Mouse (Mus musculus) thymus, adult 2 months (tissue): ENCODE data around the gene Kcns1. TPM values are rescaled to one million over a fixed set of nuclear protein-coding genes. Genes with fewer than 3 reads are reported as not detected.

Experiments
- DNase-seq: peaks from one replicate; pipeline ENCODE4 v3.0.0; 2021
- H3K27ac ChIP-seq: fragments of 200-500 bp; 2 replicates; pipeline ENCODE4 v1.5.1; 2012; ENCODE audit warnings: low read length, control low read depth; ENCODE audit not compliant: control insufficient read depth, insufficient read depth
- H3K27me3 ChIP-seq: fragments of 200-500 bp; 2 replicates; pipeline ENCODE4 v1.6.1; 2012; ENCODE audit warnings: mild to moderate bottlenecking, low read length, moderate library complexity, mixed read lengths; ENCODE audit not compliant: control insufficient read depth, insufficient read depth
- H3K36me3 ChIP-seq: fragments of 200-500 bp; 2 replicates; pipeline ENCODE4 v1.6.1; 2012; ENCODE audit warnings: mild to moderate bottlenecking, low read length, moderate library complexity; ENCODE audit not compliant: control insufficient read depth, insufficient read depth
- H3K4me1 ChIP-seq: fragments of 200-500 bp; replicated peaks from 2 replicates; pipeline ENCODE4 v1.6.1; 2012; ENCODE audit warnings: low read length; ENCODE audit not compliant: control insufficient read depth, insufficient read depth
- H3K4me3 ChIP-seq: fragments of 200-500 bp; 2 replicates; pipeline ENCODE4 v1.5.1; 2012; ENCODE audit warnings: mild to moderate bottlenecking, low read length, control low read depth, moderate library complexity; ENCODE audit not compliant: control insufficient read depth, insufficient read depth
- CTCF ChIP-seq: fragments of 200-500 bp; IDR thresholded peaks from 2 replicates; pipeline ENCODE4 v1.5.1; 2012; ENCODE audit warnings: mild to moderate bottlenecking, control low read depth, low read length, moderate library complexity, borderline replicate concordance; ENCODE audit not compliant: control insufficient read depth, poor library complexity, insufficient read depth; ENCODE audit errors: extremely low read depth
- POLR2A ChIP-seq: fragments of 200-500 bp; IDR thresholded peaks from 2 replicates; pipeline ENCODE4 v1.6.1; 2012; ENCODE audit warnings: mild to moderate bottlenecking, low read length, control low read depth, moderate library complexity; ENCODE audit not compliant: control insufficient read depth, poor library complexity, insufficient read depth; ENCODE audit errors: extremely low read depth
- WGBS: fragments of 180-500 bp; shearing (Covaris S2); methylation state at CpG from one replicate; pipeline ENCODE4 v1.1.7; 2018; 5-methylcytosine and 5-hydroxymethylcytosine counted together
- polyA plus RNA-seq: library from polyadenylated mRNA; depleted of rRNA; stranded (reverse); fragments of >200 nt; gene quantifications from 2 replicates; pipeline ENCODE4 v1.2.3, GENCODE M21; 2012; rRNA removed

Gene Kcns1
- polyA plus RNA-seq, 1 experiment, result 0.07 TPM

- TF ChIP-seq POLR2A (no peak), CTCF (no peak)
- Histone ChIP-seq H3K36me3 (peaks cover 70% of the 10 kb centered on the region), H3K4me3 (no peak overlapping the region), H3K27me3 (no peaks in the 10 kb centered on the region), H3K27ac (no peak overlapping the region), H3K4me1 (no peaks in the 10 kb centered on the region)
- 95% methylated on average over 10 of the region's 10 CpGs for WGBS
- no peak for DNase-seq
Measured at GRCm38 (mm10) chr2:164115531-164115930, 55.4 kb downstream of the Kcns1 start.

DNA sequence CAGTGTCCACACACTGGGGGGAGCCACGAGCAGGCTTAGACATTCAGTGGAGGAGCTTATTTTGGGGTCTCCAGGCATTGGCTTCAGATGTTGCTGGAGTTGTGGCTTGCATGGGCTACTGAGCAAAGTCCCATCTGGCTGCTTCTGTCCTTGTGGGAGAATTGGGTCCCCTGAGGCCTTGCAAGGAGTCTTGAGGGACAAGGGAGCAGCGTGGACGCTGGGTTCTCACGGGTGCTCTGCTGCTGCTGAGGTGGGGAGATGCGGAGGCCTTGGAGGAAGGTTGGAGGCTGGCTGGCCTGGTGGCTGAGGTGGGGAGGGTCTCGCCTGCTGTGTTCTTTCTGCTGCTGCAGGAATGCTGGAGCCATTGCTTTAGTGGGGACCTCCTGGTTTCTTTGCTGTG lies 56.9 kb downstream of the Kcns1 start:
- WGBS, result 98% methylated on average over 6 of the region's 6 CpGs
- peaks cover 63% of the 10 kb centered on the region for H3K36me3 ChIP-seq
- H3K27me3 ChIP-seq, result no peaks in the 10 kb centered on the region
- no peaks in the 10 kb centered on the region for H3K4me1 ChIP-seq
- DNase-seq, result no peak
- TF ChIP-seq POLR2A (no peak), CTCF (no peak)
- H3K27ac ChIP-seq, result no peak overlapping the region
- no peak overlapping the region for H3K4me3 ChIP-seq

Other genes with a start within 250 kb of the Kcns1 start
- gene Ywhab, start 176.2 kb downstream of the Kcns1 start, polyA plus RNA-seq, result 39.1 and 42.5 TPM in 2 replicates
- gene Pabpc1l, start 145.7 kb downstream of the Kcns1 start, polyA plus RNA-seq, result 0.51 and 0.97 TPM in 2 replicates
- 85.1 and 90.1 TPM in 2 replicates for gene Stk4, start 100.8 kb downstream of the Kcns1 start, polyA plus RNA-seq
- 83.7 and 93.8 TPM in 2 replicates for gene Tomm34, start 99.9 kb downstream of the Kcns1 start, polyA plus RNA-seq
- 0.11 and 0.65 TPM in 2 replicates for gene Wfdc5, start 11.6 kb upstream of the Kcns1 start, polyA plus RNA-seq
- gene Wfdc12, start 19.5 kb upstream of the Kcns1 start, polyA plus RNA-seq, result 0.42 TPM in 1 of 2 replicates, not detected in the other
- not detected in 2 replicates for gene Wfdc15a, start 29.0 kb upstream of the Kcns1 start, polyA plus RNA-seq
- gene Wfdc15b, start 50.5 kb upstream of the Kcns1 start, polyA plus RNA-seq, result not detected in 2 replicates
- gene Svs2, start 67.4 kb upstream of the Kcns1 start, polyA plus RNA-seq, result not detected in 2 replicates
- gene Svs3b, start 85.5 kb upstream of the Kcns1 start, polyA plus RNA-seq, result not detected in 2 replicates
- 0.15 TPM in 1 of 2 replicates, not detected in the other for gene Svs4, start 107.3 kb upstream of the Kcns1 start, polyA plus RNA-seq
- not detected in 2 replicates for gene Svs3a, start 118.2 kb upstream of the Kcns1 start, polyA plus RNA-seq
- gene Svs6, start 145.6 kb upstream of the Kcns1 start, polyA plus RNA-seq, result not detected in 2 replicates
- not detected in 2 replicates for gene Svs5, start 161.6 kb upstream of the Kcns1 start, polyA plus RNA-seq
- 4.9 and 7.5 TPM in 2 replicates for gene Slpi, start 218.0 kb upstream of the Kcns1 start, polyA plus RNA-seq
- 0.24 TPM in 1 of 2 replicates, not detected in the other for gene Rbpjl, start 232.0 kb upstream of the Kcns1 start, polyA plus RNA-seq
- 0.82 and 0.93 TPM in 2 replicates for gene Matn4, start 234.0 kb upstream of the Kcns1 start, polyA plus RNA-seq